Mouse (Mus musculus) limb, embryonic 15.5 days (tissue): Measurements from ENCODE around the gene Cox4i2. TPM values are rescaled to one million over a fixed set of nuclear protein-coding genes. Genes with fewer than 3 reads are reported as not detected.

ENCODE experiments used
- ATAC-seq: fragments of 200-750 bp; cut with Nextera tagmentation; 2 replicates; pipeline ENCODE4 v1.8.0; 2017; ENCODE audit warnings: low read depth, moderate TSS enrichment; ENCODE audit not compliant: insufficient number of reproducible peaks, low FRiP score, low TSS enrichment
- H3K27ac ChIP-seq: fragments of 300-500 bp; sonication (generic); 2 replicates; pipeline ENCODE4 v1.5.1; 2015; ENCODE audit warnings: moderate library complexity, mild to moderate bottlenecking, inconsistent platforms
- H3K27me3 ChIP-seq: fragments of 300-500 bp; sonication (generic); 2 replicates; pipeline ENCODE4 v1.6.1; 2015; ENCODE audit warnings: inconsistent platforms
- H3K36me3 ChIP-seq: fragments of 300-500 bp; sonication (generic); 2 replicates; pipeline ENCODE4 v1.6.1; 2015; ENCODE audit warnings: inconsistent platforms
- H3K4me1 ChIP-seq: fragments of 300-500 bp; sonication (generic); 2 replicates; pipeline ENCODE4 v1.6.1; 2015; ENCODE audit warnings: inconsistent platforms
- H3K4me2 ChIP-seq: fragments of 300-500 bp; sonication (generic); 2 replicates; pipeline ENCODE4 v1.6.1; 2015; ENCODE audit warnings: mild to moderate bottlenecking, inconsistent platforms
- H3K4me3 ChIP-seq: fragments of 300-500 bp; sonication (generic); 2 replicates; pipeline ENCODE4 v1.5.1; 2015; ENCODE audit warnings: mild to moderate bottlenecking, inconsistent platforms
- H3K9ac ChIP-seq: fragments of 300-500 bp; sonication (generic); 2 replicates; pipeline ENCODE4 v1.6.1; 2015; ENCODE audit warnings: inconsistent platforms
- H3K9me3 ChIP-seq: fragments of 300-500 bp; sonication (generic); 2 replicates; pipeline ENCODE4 v1.6.1; 2016; ENCODE audit warnings: inconsistent platforms
- WGBS: fragments of 180-500 bp; shearing (Covaris S2); methylation state at CpG from one replicate; pipeline ENCODE4 v1.1.7; 2015; 5-methylcytosine and 5-hydroxymethylcytosine counted together
- polyA plus RNA-seq: library from polyadenylated mRNA; unstranded; fragments of >200 nt; fragmentation: Nextera tagmentation; extraction: Ambion mirVana; gene quantifications from 2 replicates; pipeline ENCODE4 v1.2.1, GENCODE M21; 2015

Gene Cox4i2
- polyA plus RNA-seq, 1 experiment from 2014 or later = 33.9 TPM

GRCm38 (mm10) chr2:152724332-152724723, 29.6 kb upstream of the Cox4i2 start:
- H3K4me2 ChIP-seq = peak overlapping the region; percentile 56
- no peak for ATAC-seq
- peak overlapping the region; percentile 32 for H3K4me3 ChIP-seq
- H3K4me1 ChIP-seq = peaks cover 44% of the 10 kb centered on the region
- H3K9ac ChIP-seq = 0 out of 2 replicates have a peak overlapping the region, but pooled peaks have one; percentile 15
- H3K36me3 ChIP-seq = no peaks in the 10 kb centered on the region
- H3K27ac ChIP-seq = no peak overlapping the region
- 65% methylated on average over 3 of the region's 3 CpGs for WGBS
- H3K9me3 ChIP-seq = no peaks in the 10 kb centered on the region
- H3K27me3 ChIP-seq = no peaks in the 10 kb centered on the region

- Histone ChIP-seq H3K27ac (no peak overlapping the region), H3K9me3 (no peaks in the 10 kb centered on the region), H3K4me2 (no peak overlapping the region), H3K4me3 (no peak overlapping the region), H3K9ac (no peak overlapping the region), H3K36me3 (no peaks in the 10 kb centered on the region), H3K4me1 (peaks cover 53% of the 10 kb centered on the region), H3K27me3 (no peaks in the 10 kb centered on the region)
- ATAC-seq = no peak
- 52% methylated on average over 15 of the region's 15 CpGs for WGBS
Measured at GRCm38 (mm10) chr2:152725178-152725750, 28.7 kb upstream of the Cox4i2 start.

GRCm38 (mm10) chr2:152726213-152726612, 27.8 kb upstream of the Cox4i2 start:
- Histone ChIP-seq H3K9me3 (no peaks in the 10 kb centered on the region), H3K27me3 (no peaks in the 10 kb centered on the region), H3K4me1 (peaks cover 60% of the 10 kb centered on the region), H3K36me3 (no peaks in the 10 kb centered on the region), H3K9ac (no peak overlapping the region), H3K4me3 (no peak overlapping the region), H3K4me2 (no peak overlapping the region), H3K27ac (0 out of 2 replicates have a peak overlapping the region, but pooled peaks have one; percentile 88)
- ATAC-seq = no peak
- WGBS = 76% methylated on average over 6 of the region's 6 CpGs

GRCm38 (mm10) chr2:152726751-152727335, 27.1 kb upstream of the Cox4i2 start:
- ATAC-seq = no peak
- no peak overlapping the region for H3K4me3 ChIP-seq
- peaks cover 62% of the 10 kb centered on the region for H3K4me1 ChIP-seq
- H3K4me2 ChIP-seq = no peak overlapping the region
- H3K9ac ChIP-seq = no peak overlapping the region
- H3K27ac ChIP-seq = peak overlapping the region; percentile 88
- no peaks in the 10 kb centered on the region for H3K27me3 ChIP-seq
- H3K36me3 ChIP-seq = no peaks in the 10 kb centered on the region
- WGBS = 48% methylated on average over 6 of the region's 6 CpGs
- no peaks in the 10 kb centered on the region for H3K9me3 ChIP-seq

GRCm38 (mm10) chr2:152727795-152728510, 26.0 kb upstream of the Cox4i2 start:
- Histone ChIP-seq H3K4me1 (peaks cover 69% of the 10 kb centered on the region), H3K9me3 (no peaks in the 10 kb centered on the region), H3K4me2 (no peak overlapping the region), H3K9ac (no peak overlapping the region), H3K27me3 (no peaks in the 10 kb centered on the region), H3K27ac (peak overlapping the region; percentile 88), H3K4me3 (no peak overlapping the region), H3K36me3 (no peaks in the 10 kb centered on the region)
- no peak for ATAC-seq
- WGBS = 78% methylated on average over 14 of the region's 14 CpGs

GRCm38 (mm10) chr2:152728594-152728993, 25.4 kb upstream of the Cox4i2 start:
- Histone ChIP-seq H3K4me3 (no peak overlapping the region), H3K9me3 (no peaks in the 10 kb centered on the region), H3K4me2 (no peak overlapping the region), H3K27ac (peak overlapping the region; percentile 88), H3K9ac (no peak overlapping the region), H3K27me3 (no peaks in the 10 kb centered on the region), H3K4me1 (peaks cover 68% of the 10 kb centered on the region), H3K36me3 (no peaks in the 10 kb centered on the region)
- no peak for ATAC-seq
- WGBS = 75% methylated on average over 7 of the region's 7 CpGs

- no peaks in the 10 kb centered on the region for H3K27me3 ChIP-seq
- H3K27ac ChIP-seq = peak overlapping the region; percentile 88
- no peaks in the 10 kb centered on the region for H3K36me3 ChIP-seq
- 18% methylated on average over 8 of the region's 8 CpGs for WGBS
- 0 out of 2 replicates have a peak overlapping the region, but pooled peaks have one; percentile 11 for H3K4me2 ChIP-seq
- no peak for ATAC-seq
- H3K9me3 ChIP-seq = no peaks in the 10 kb centered on the region
- peaks cover 65% of the 10 kb centered on the region for H3K4me1 ChIP-seq
- H3K9ac ChIP-seq = no peak overlapping the region
- no peak overlapping the region for H3K4me3 ChIP-seq
Measured at GRCm38 (mm10) chr2:152729013-152729635, 24.8 kb upstream of the Cox4i2 start.

GRCm38 (mm10) chr2:152729636-152730020, 24.3 kb upstream of the Cox4i2 start:
- H3K27ac ChIP-seq = peak overlapping the region; percentile 88
- H3K4me3 ChIP-seq = no peak overlapping the region
- 15% methylated on average over 7 of the region's 7 CpGs for WGBS
- H3K9me3 ChIP-seq = no peaks in the 10 kb centered on the region
- ATAC-seq = peak; percentile 83
- 0 out of 2 replicates have a peak overlapping the region, but pooled peaks have one; percentile 11 for H3K4me2 ChIP-seq
- H3K9ac ChIP-seq = no peak overlapping the region
- peaks cover 65% of the 10 kb centered on the region for H3K4me1 ChIP-seq
- H3K36me3 ChIP-seq = no peaks in the 10 kb centered on the region
- H3K27me3 ChIP-seq = no peaks in the 10 kb centered on the region

- 93% methylated on average over 2 of the region's 2 CpGs for WGBS
- no peaks in the 10 kb centered on the region for H3K36me3 ChIP-seq
- H3K4me2 ChIP-seq = no peak overlapping the region
- H3K27me3 ChIP-seq = no peaks in the 10 kb centered on the region
- no peak overlapping the region for H3K4me3 ChIP-seq
- H3K9me3 ChIP-seq = no peaks in the 10 kb centered on the region
- no peak overlapping the region for H3K27ac ChIP-seq
- peaks cover 64% of the 10 kb centered on the region for H3K4me1 ChIP-seq
- ATAC-seq = no peak
- H3K9ac ChIP-seq = no peak overlapping the region
Measured at GRCm38 (mm10) chr2:152733201-152733600, 20.8 kb upstream of the Cox4i2 start.

GRCm38 (mm10) chr2:152734501-152734900, 19.5 kb upstream of the Cox4i2 start:
- Histone ChIP-seq H3K27me3 (no peaks in the 10 kb centered on the region), H3K36me3 (no peaks in the 10 kb centered on the region), H3K9ac (no peak overlapping the region), H3K4me2 (peak overlapping the region; percentile 82), H3K4me1 (peaks cover 63% of the 10 kb centered on the region), H3K4me3 (peak overlapping the region; percentile 79), H3K27ac (peak overlapping the region; percentile 94), H3K9me3 (no peaks in the 10 kb centered on the region)
- 10% methylated on average over 10 of the region's 10 CpGs for WGBS
- ATAC-seq = no peak

- under 1% methylated on average over 28 of the region's 28 CpGs for WGBS
- no peak overlapping the region for H3K9ac ChIP-seq
- no peaks in the 10 kb centered on the region for H3K9me3 ChIP-seq
- H3K27me3 ChIP-seq = no peaks in the 10 kb centered on the region
- H3K4me1 ChIP-seq = peaks cover 63% of the 10 kb centered on the region
- H3K4me2 ChIP-seq = peak overlapping the region; percentile 82
- no peaks in the 10 kb centered on the region for H3K36me3 ChIP-seq
- peak overlapping the region; percentile 94 for H3K27ac ChIP-seq
- H3K4me3 ChIP-seq = peak overlapping the region; percentile 79
- ATAC-seq = peak; percentile 83
Measured at GRCm38 (mm10) chr2:152734984-152735383, 19.0 kb upstream of the Cox4i2 start.
